Comparison of ENCODE assay signal across 9 mouse cellular contexts in genomic region chr8:121934506-121934905, GRCm38 (mm10). TPM values are rescaled to one million over a fixed set of nuclear protein-coding genes. Genes with fewer than 3 reads are reported as not detected.
A peak's percentile ranks its signal among the peaks of the same experiment; 100 is the strongest.
DNase-seq lines count a peak whose midpoint lies in the region; ATAC-seq and TF ChIP-seq lines count a peak whose summit lies in the region.
"Had no signal": no experiment of that assay in that cellular context is flagged by ENCODE, and none has a peak within 500 bp of the region (broad histone marks: within the 10 kb centered on the region; RNA-seq: fewer than 3 reads in every experiment).

No protein-coding gene starts in this region.

- ATAC-seq in kidney, postnatal 0 days (replicated peaks; ENCODE audit: low FRiP score, low read depth), result no peak
- no peak for ATAC-seq in hindbrain, embryonic 12.5 days (ENCODE audit: low FRiP score)
- 0 out of 2 replicates have a peak, but pooled peaks have one; percentile 45 for ATAC-seq in megakaryocyte-erythroid progenitor cell, adult 5-6 weeks (replicated peaks; ENCODE audit: low FRiP score, low TSS enrichment, poor library complexity, severe bottlenecking)

- H3K27ac ChIP-seq in kidney, postnatal 0 days, result no peak overlapping the region
- peak overlapping the region; percentile 79 for H3K27ac ChIP-seq in hindbrain, embryonic 12.5 days

- no peaks in the 10 kb centered on the region for H3K4me1 ChIP-seq in kidney, postnatal 0 days (replicated peaks; ENCODE audit: insufficient read depth, low read length)
- H3K4me1 ChIP-seq in hindbrain, embryonic 12.5 days, result peaks cover 24% of the 10 kb centered on the region

- H3K4me3 ChIP-seq in kidney, postnatal 0 days (replicated peaks; ENCODE audit: low read depth, low read length), result no peak overlapping the region
- H3K4me3 ChIP-seq in hindbrain, embryonic 12.5 days, result no peak overlapping the region
- H3K4me3 ChIP-seq: embryonic facial prominence, embryonic 13.5 days had no signal

- peak; percentile 79 for DNase-seq in kidney, postnatal 0 days (ENCODE audit: low spot score)
- no peak for DNase-seq in kidney, adult 11 months
- peak; percentile 89 for DNase-seq in MN1 (ENCODE audit: low spot score)
- peak; percentile 32 to 46 for DNase-seq in cerebellum, postnatal 25 days
- DNase-seq in right cerebral cortex, postnatal 25 days, result no peak
- no peak for DNase-seq in layer of hippocampus, postnatal 36 days

- no peaks in the 10 kb centered on the region for H3K27me3 ChIP-seq in kidney, postnatal 0 days (ENCODE audit: insufficient read depth, low read length)
- no peaks in the 10 kb centered on the region for H3K27me3 ChIP-seq in hindbrain, embryonic 12.5 days
- H3K27me3 ChIP-seq: embryonic facial prominence, embryonic 13.5 days had no signal

- no peaks in the 10 kb centered on the region for H3K36me3 ChIP-seq in kidney, postnatal 0 days (ENCODE audit: insufficient read depth, low read length)
- no peaks in the 10 kb centered on the region for H3K36me3 ChIP-seq in hindbrain, embryonic 12.5 days
- H3K36me3 ChIP-seq: embryonic facial prominence, embryonic 13.5 days had no signal

- no peaks in the 10 kb centered on the region for H3K9me3 ChIP-seq in kidney, postnatal 0 days (replicated peaks; ENCODE audit: low read length)
- no peaks in the 10 kb centered on the region for H3K9me3 ChIP-seq in hindbrain, embryonic 12.5 days (replicated peaks)
- H3K9me3 ChIP-seq: embryonic facial prominence, embryonic 13.5 days had no signal

- peak; percentile 78 for TF ChIP-seq CTCF in kidney, postnatal 0 days (IDR thresholded peaks at IDR 0.05; ENCODE audit: low read depth)

- no peak overlapping the region for H3K4me2 ChIP-seq in kidney, postnatal 0 days (ENCODE audit: low read length)
- H3K4me2 ChIP-seq in hindbrain, embryonic 12.5 days (replicated peaks), result no peak overlapping the region
- H3K4me2 ChIP-seq: embryonic facial prominence, embryonic 13.5 days had no signal

- 33% methylated on average over 4 of the region's 4 CpGs for WGBS in kidney, postnatal 0 days
- WGBS in hindbrain, embryonic 12.5 days, result 39% methylated on average over 4 of the region's 4 CpGs

- H3K9ac ChIP-seq in kidney, postnatal 0 days (ENCODE audit: low read depth, low read length), result no peak overlapping the region
- no peak overlapping the region for H3K9ac ChIP-seq in hindbrain, embryonic 12.5 days

RNA-seq across cellular contexts. Expression of gene Car5a, which starts 10.2 kb away (rescaled TPM):
- polyA plus RNA-seq in kidney, postnatal 0 days (2015; fragmentation: Nextera tagmentation; extraction: Ambion mirVana), result 0.12 and 0.23 TPM in 2 replicates
- polyA plus RNA-seq in hindbrain, embryonic 12.5 days (2016; fragmentation: Nextera tagmentation; extraction: Ambion mirVana), result 0.18 TPM in 1 of 2 replicates, not detected in the other
- total RNA-seq in megakaryocyte-erythroid progenitor cell, adult 5-6 weeks (2014; fragmentation: Nextera tagmentation), result not detected in 2 replicates
- not detected in 2 replicates for total RNA-seq in megakaryocyte-erythroid progenitor cell, adult 5-6 weeks (2017)
- total RNA-seq in layer of hippocampus, postnatal 36 days (2021), result not detected
- polyA plus RNA-seq: embryonic facial prominence, embryonic 13.5 days had no signal

RNA-seq across cellular contexts. Expression of gene Banp, which starts 15.0 kb away (rescaled TPM):
- 23.1 and 24.6 TPM in 2 replicates for polyA plus RNA-seq in kidney, postnatal 0 days (2015; fragmentation: Nextera tagmentation; extraction: Ambion mirVana)
- 48.3 and 57.3 TPM in 2 replicates for polyA plus RNA-seq in hindbrain, embryonic 12.5 days (2016; fragmentation: Nextera tagmentation; extraction: Ambion mirVana)
- total RNA-seq in megakaryocyte-erythroid progenitor cell, adult 5-6 weeks (2014; fragmentation: Nextera tagmentation), result 18.4 and 22.9 TPM in 2 replicates
- 10.8 and 17.3 TPM in 2 replicates for total RNA-seq in megakaryocyte-erythroid progenitor cell, adult 5-6 weeks (2017)
- total RNA-seq in layer of hippocampus, postnatal 36 days (2021), result 10 to 100 TPM; 55.5 to 73.5 TPM

RNA-seq across cellular contexts. Expression of gene Slc7a5, which starts 27.0 kb away (rescaled TPM):
- polyA plus RNA-seq in kidney, postnatal 0 days (2015; fragmentation: Nextera tagmentation; extraction: Ambion mirVana), result 9.2 and 10.2 TPM in 2 replicates
- polyA plus RNA-seq in hindbrain, embryonic 12.5 days (2016; fragmentation: Nextera tagmentation; extraction: Ambion mirVana), result 29.4 and 33.2 TPM in 2 replicates
- 78.1 and 90.0 TPM in 2 replicates for total RNA-seq in megakaryocyte-erythroid progenitor cell, adult 5-6 weeks (2014; fragmentation: Nextera tagmentation)
- total RNA-seq in megakaryocyte-erythroid progenitor cell, adult 5-6 weeks (2017), result 23.6 and 43.1 TPM in 2 replicates
- 10 to 100 TPM; 60.2 to 70.4 TPM for total RNA-seq in layer of hippocampus, postnatal 36 days (2021)

Comparison
In these comparisons a context has a peak if more than half of its experiments do, and no peak if none do; other contexts are left out.
1. DNase-seq: peak in kidney, postnatal 0 days (single experiment), MN1 (single experiment) and cerebellum, postnatal 25 days (2 of 2); none in kidney, adult 11 months (single experiment), right cerebral cortex, postnatal 25 days (single experiment) and layer of hippocampus, postnatal 36 days (0 of 2).